Mouse (Mus musculus) layer of hippocampus, postnatal 25 days (tissue): Measurements from ENCODE around the gene Cpeb1. TPM values are rescaled to one million over a fixed set of nuclear protein-coding genes. Genes with fewer than 3 reads are reported as not detected.

Source experiments
- DNase-seq, 2 experiments: peaks; one replicate each; pipeline ENCODE4 v3.0.0; 2022; ENCODE audit warnings: mixed read lengths in 2 of 2, low spot score in 1 of 2; ENCODE audit errors: extremely low spot score in 1 of 2
- total RNA-seq, 2 experiments: library from RNA; stranded (reverse); gene quantifications; 2 replicates each; pipeline ENCODE4 v1.2.3; 2021

Gene Cpeb1
- total RNA-seq, 2 experiments from 2014 or later = 81.6 to 96.0 TPM

DNA sequence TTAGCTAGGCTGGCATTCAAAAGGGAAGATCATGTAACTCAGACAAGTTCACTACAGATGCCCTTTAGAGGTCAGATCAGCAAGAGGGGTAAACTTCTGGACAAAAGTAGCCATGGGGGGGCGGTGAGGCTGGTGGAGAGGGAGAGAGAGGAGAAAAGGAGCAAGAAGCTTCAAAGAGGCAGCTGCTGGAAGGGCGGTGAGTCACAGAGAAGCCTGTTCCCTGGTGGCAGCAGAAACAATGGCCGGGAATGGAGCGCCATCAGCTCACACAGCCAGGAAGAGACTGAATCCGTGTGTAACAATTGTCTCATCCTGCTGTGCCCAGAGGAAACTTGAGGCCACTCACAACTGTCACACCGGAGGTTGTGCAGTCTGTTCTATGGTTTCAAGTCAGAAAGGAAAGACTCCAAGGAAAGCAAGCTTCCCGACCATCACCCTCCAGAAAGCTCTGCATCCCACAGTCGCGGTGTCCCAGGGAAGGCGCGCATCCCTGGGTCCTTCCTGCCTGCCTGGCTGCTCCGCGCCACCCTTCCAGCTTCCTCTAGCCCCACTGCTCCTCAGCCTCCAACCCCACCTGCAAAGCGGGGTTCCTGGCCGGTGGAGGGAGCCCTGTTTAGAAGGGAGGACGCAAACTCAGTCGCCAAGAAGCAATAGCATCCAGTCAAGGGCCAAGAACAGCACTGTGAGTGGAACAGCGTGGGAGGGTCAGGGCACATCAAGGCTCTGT is 119.4 kb downstream of the Cpeb1 start:
- DNase-seq = no peak

DNA sequence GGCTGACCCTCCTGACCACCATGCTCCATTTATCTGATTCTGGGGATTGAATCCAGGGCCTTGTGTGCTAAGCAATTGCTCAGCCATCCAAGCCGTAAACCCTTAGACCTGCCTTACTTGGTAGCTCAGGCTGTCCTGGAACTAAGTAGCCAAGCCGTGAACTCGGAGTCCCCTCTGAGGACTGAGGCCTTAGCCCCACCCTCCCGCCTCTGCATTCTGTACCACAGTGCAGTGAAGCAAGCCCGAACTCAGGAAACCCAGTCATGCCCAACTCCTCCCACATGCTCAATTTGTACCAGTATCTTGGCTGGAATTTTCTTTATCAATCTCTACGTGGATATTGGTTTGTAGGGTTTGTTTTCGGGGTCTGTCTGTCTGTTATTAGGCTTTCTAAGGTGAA is 123.4 kb downstream of the Cpeb1 start:
- DNase-seq = no peak

DNA sequence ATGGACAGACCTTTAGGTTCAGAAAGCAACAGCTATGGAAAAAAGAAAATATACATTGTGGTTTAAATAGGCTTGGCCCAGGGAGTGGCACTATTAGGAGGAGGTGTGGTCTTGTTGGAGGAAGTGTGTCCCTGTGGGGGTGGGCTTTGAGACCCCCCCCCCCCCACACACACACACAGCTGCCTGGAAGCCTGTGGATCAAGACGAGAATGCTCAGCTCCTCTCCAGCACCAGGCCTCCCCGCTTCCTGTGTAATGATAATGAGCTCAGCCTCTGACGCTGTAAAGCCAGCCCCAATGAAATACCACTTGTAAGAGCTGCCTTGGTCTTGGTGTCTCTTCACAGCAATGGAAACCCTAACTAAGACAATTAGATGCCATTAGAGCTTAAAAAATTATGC is 124.5 kb downstream of the Cpeb1 start:
- DNase-seq = no peak

DNA sequence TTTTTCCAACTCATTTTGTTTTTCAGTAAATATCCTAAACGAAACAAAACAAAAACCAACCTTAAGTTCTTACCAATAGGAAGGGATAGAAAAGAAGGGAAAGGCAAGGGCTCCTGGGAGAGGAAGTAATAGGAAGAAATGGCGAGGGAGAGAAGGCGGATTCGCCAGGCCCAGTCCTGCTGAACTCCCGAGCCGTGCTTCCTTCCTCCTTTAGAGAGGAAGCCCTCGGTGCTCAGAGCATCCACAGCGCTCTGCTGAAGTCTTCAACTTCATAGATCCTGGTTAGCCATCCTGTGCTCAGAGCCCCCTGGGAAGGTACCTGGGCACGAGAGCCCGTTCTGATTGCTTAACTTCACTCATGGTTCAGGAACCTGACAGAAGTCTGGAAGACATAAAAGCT is 127.6 kb downstream of the Cpeb1 start:
- DNase-seq = no peak

DNA sequence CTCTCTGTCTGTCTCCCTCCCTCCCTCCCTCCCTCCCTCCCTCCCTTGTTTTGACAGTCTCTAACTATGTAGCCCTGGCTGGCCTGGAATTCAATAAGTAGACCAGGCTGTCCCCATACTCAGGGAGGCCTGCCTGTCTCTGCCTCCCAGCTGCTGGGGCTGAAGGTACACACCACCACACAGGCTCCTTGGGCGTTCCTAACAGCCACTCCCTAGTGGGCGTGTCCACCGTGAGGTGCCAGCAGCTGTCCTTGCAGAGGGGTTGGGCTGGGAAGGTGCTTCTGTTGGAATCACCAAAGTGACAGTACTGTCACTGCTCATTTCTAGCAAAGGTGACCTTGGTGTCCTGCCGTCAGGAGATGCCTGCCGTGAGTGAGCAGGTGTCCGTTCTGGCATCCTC is 128.4 kb downstream of the Cpeb1 start:
- DNase-seq = no peak

DNA sequence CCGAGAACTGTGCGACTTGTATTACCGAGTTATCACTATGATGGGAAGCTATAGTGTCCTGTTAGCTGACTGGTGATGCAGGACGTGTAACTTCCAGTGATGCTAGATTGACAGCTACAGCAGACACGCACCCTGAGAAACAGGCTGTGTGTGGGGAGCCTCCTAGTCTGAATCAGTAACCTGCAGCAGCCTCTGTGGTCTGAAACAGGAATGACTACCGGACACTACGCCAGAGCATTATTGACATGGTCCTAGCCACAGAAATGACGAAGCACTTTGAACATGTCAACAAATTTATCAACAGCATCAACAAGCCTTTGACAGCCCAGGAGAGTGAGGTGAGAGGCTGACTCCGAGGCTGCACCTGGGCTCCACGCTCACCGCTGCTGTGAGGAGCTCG is 129.2 kb downstream of the Cpeb1 start:
- no peak for DNase-seq

DNA sequence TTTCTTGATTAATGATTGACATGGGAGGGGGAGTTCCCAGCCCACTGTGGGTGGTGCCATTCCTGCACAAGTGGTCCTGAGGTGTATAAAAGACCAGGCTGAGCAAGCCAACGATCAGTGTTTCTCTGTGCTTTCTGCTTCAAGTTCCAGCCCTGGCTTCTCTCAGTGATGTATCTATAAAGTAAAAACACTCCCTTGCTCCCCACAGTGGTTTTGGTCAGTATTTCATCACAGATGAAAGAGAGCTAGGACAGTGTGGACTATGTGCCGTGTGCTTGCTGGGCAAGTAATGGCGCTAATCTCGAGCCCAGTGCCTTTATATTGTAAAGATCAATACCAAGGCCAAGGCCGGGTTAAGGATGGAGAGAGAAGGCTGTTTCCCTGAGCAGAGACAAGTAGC is 133.5 kb downstream of the Cpeb1 start:
- DNase-seq = no peak

DNA sequence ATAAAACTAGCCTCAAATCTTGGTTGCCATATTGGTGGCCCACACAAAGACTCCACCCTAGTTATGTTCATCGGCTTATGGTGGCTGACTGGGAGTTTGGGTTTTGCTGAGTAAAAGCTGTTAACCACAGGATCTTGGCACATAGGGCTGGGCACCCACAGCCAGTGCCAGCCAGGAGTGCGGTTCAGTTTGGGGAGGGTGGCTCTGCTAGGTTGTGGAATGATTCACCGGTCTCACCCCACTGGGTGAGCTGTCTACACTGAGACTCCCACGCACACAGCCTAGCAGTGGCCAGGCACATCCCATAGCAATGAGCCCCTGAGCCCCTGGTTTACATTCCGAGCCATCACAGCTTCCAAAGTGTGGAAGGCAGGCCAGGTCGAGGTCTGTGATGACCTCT is 135.5 kb downstream of the Cpeb1 start:
- DNase-seq = no peak

DNA sequence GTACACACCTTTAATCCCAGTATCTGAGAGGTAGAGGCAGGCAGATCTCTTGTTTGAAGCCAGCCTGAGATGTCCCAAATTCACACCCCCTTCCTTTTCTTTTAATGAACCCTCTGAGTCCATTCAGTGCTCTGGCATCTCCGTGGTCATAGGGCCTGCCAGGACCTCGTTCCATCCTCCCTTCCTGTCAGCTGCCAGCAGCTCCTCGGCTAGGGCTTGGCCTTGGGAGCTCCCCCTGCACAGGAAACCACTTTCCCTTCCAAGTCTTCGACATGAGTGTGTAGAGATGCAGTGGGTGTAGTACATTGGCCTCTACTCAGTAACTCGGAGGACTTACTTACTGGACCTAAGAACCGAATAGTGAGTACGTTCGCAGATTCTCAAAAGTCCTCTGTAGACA is 139.7 kb downstream of the Cpeb1 start:
- no peak for DNase-seq

DNA sequence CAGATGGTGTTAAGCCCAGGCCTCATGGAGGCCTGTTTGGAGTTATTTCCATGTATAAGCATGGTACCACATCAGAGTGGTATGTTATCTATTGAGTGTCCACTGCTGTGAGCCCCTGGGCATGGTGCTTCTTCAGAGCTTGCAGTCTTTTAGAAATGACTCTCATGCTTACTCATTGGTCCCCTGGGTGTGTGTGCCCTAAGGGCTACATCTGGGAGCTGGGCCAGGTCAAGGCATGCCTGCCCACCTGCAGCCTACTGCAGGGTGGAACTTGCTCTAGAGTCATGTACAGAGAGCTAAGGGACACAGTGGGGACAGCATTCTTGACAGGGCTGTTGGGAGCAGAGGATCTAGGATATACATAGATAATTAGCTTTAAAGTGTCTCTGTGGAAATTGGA is 143.7 kb downstream of the Cpeb1 start:
- DNase-seq = no peak

DNA sequence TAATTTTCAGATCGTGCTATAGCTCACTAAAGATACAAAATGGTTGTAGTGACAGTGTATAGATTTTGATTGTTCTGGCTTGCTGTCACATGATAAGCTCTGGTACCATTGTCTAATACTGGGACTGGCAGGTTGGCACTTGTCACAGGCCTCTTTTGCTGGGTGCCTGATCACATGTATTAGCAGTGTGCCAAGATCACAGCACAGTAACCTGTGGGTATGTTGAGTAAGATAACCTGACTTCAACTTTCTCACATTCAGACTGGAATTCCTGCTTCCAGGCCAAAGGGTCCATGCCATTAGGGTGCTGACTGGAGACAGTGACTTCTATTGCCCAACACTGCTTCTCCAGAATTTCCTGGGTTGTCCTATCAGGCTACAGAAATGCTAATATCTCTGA is 144.1 kb downstream of the Cpeb1 start:
- DNase-seq = no peak

DNA sequence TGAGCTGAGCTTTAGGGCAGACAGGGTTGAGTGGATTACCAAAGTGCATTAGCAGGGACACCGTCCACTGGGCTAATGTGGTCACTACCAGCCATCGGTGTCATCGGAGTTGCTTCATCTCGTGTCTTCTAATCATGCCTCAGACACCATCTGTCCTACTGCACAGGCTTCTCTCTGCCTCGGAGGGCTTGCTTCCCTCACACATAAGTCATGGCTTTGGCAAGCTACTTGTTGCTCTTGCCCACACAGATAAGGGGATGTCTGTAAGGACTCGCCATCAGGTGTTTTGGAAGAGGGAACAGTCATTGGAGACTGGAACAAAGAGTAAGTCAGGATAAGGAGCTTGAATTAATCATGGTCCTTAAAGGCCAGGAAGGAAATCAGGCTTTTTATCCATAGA is 146.0 kb downstream of the Cpeb1 start:
- no peak for DNase-seq

DNA sequence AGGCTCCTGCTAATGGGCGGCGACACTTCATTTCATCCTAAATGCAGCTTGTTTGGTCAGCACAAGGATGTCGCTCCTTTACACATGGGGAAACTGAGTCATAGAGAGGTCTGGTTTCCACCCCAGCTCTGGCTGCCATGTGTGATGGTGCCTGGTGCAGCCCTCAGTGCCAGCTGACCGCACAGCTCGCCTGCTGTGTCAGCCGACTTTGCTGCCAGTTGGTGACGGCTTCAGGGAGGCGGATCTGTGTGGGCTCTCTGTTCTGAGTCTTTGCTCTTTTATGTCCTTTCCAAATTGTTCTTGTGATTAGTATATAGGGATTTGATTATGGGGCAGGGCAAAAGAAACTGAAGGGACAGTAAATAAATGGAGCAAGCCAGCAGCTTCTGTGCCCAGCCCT is 147.5 kb downstream of the Cpeb1 start:
- DNase-seq = peak in 1 of 2 experiments; percentile 26

DNA sequence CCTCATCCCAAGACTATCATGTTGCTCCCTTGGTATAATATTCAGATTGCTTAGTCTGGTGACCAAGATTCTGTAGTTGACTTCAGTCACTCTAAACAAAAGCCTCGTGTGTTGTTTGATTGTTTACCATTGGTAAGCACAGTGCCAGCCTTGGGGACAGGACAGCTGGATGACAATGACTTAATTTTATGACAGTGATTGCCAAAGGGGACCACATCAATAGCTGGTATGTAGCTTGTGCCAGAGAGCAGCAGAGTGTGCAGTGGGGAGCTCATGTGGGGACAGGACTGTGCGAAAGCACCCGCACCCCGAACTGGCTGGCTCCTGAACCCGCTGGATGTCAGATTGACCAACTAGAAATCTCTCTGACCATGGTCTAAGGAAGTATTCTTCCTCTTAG is 150.6 kb downstream of the Cpeb1 start:
- DNase-seq = no peak

DNA sequence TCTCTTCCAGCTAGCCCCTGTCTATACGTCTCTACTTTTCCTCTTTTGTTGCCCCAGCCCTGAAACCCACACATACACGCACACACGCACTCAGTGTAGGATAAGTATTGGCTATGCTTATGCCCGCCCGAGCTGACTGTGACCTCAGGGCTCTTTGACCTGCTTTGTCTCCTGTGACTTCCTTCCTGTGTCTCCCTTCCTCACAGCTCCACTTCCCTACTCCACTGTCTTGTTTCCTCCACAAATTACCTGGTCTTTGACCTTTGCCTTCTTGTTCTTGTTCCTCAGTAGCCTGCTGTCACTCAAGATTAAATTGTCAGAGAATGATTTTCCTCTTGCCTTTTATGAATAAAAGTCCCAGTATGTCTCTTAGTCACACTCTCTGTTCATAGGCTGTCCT is 151.2 kb downstream of the Cpeb1 start:
- no peak for DNase-seq

DNA sequence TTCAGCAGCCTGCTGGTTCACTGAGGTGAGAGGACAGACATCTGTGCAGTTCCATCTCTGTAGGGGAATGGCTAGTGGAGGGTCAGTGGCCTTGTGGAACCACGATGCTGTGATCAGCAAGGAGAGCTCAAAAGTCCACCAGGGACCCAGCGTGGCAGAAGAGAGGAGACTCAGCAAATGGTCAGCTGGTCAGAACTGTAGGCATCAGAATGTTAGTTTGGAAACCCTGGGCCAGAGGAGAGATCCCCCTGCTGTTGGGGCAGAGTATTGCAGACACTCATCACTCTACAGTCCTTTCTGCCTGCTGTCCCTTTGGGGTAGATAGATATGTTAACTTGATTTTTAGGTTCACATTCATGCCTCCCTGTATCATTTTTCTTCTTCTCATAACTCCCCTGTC is 151.6 kb downstream of the Cpeb1 start:
- DNase-seq = no peak

DNA sequence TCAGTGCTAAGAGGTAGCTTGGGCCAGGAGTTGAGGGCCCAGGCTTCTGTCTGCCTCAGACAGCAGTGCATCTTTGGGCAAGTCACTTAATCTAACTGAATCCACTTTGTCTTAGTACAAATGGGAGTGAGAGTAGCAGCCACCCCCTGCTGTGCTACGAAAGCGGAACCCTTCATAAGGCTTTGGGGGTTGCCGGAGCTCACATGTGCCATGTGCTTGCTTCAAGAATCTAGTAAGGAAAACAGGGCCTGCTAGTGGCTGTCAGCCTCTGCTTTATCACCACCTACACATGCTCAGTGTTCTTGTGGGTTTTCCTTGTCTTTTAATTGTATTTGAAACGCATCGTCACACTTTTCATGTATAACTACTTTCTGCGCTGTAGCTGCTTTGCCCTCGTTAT is 153.9 kb downstream of the Cpeb1 start:
- no peak for DNase-seq

DNA sequence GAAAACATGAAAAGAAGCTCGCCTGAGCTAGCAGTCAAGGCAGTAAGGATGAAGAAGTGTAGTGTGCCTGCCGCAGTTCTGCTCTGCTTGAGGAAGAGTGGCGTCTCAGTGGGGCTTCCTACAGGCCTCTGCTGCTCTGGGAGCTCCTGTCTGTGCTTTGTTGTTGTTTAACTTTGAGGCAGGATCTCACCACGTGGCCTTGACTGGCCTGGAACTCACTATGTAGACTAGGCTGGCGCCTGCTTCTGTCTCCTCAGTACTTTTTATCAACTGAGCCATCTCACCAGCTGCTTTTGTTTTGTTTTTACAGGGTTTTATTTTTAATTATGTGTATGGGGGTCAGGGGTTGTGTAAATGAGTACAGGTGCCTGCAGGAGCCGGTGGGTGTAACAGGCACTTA is 157.1 kb downstream of the Cpeb1 start:
- DNase-seq = no peak

Other genes starting within 250 kb of the Cpeb1 start
- 1 to 10 TPM; 7.3 to 7.4 TPM for gene Pde8a, start 241.9 kb downstream of the Cpeb1 start, total RNA-seq
- 100 to 1,000 TPM; 560 to 614 TPM for gene Rps17, start 110.2 kb downstream of the Cpeb1 start, total RNA-seq
- 100 to 1,000 TPM; 161 to 171 TPM for gene Ap3b2, start 38.5 kb upstream of the Cpeb1 start, total RNA-seq
- gene BC048679, start 42.8 kb upstream of the Cpeb1 start, total RNA-seq = not detected
- under 1 TPM; 0.23 to 0.34 TPM for gene Fsd2, start 111.5 kb upstream of the Cpeb1 start, total RNA-seq
- 10 to 100 TPM; 14.4 to 20.3 TPM for gene Whamm, start 115.8 kb upstream of the Cpeb1 start, total RNA-seq